Mouse (Mus musculus) hindbrain, embryonic 10.5 days (tissue): Measurements from ENCODE around the gene Wdr46. TPM values are rescaled to one million over a fixed set of nuclear protein-coding genes. Genes with fewer than 3 reads are reported as not detected.
A peak's percentile ranks its signal among the peaks of the same experiment; 100 is the strongest.
"Not testable (repeated sequence)": the region's sequence is repeated elsewhere in the genome, so short reads cannot be mapped to it uniquely, and the experiment has no call there.

ENCODE experiments used
- DNase-seq: peaks from one replicate; pipeline ENCODE4 v3.0.0-alpha.2; 2017; ENCODE audit warnings: low spot score
- H3K27ac ChIP-seq: fragments of 300-500 bp; sonication (generic); 2 replicates; pipeline ENCODE4 v1.5.1; 2016; ENCODE audit warnings: mild to moderate bottlenecking, moderate library complexity
- H3K27me3 ChIP-seq: fragments of 300-500 bp; sonication (generic); 2 replicates; pipeline ENCODE4 v1.6.1; 2016; ENCODE audit warnings: mild to moderate bottlenecking; ENCODE audit not compliant: poor library complexity, insufficient read depth, severe bottlenecking
- H3K36me3 ChIP-seq: fragments of 300-500 bp; sonication (generic); 2 replicates; pipeline ENCODE4 v1.6.1; 2016; ENCODE audit warnings: mild to moderate bottlenecking, moderate library complexity
- H3K4me1 ChIP-seq: fragments of 300-500 bp; sonication (generic); replicated peaks from 2 replicates; pipeline ENCODE4 v1.6.1; 2016; ENCODE audit warnings: mild to moderate bottlenecking
- H3K4me3 ChIP-seq: fragments of 300-500 bp; sonication (generic); 2 replicates; pipeline ENCODE4 v1.5.1; 2016; ENCODE audit warnings: mild to moderate bottlenecking, moderate library complexity
- H3K9me3 ChIP-seq: fragments of 300-500 bp; sonication (generic); 2 replicates; pipeline ENCODE4 v1.6.1; 2016; ENCODE audit warnings: mild to moderate bottlenecking, moderate library complexity
- WGBS: fragments of 180-500 bp; shearing (Covaris S2); methylation state at CpG from one replicate; pipeline ENCODE4 v1.1.7; 2016; 5-methylcytosine and 5-hydroxymethylcytosine counted together
- polyA plus RNA-seq: library from polyadenylated mRNA; unstranded; fragments of >200 nt; fragmentation: Nextera tagmentation; extraction: Ambion mirVana; gene quantifications from 2 replicates; pipeline ENCODE4 v1.2.1, GENCODE M21; 2016

Gene Wdr46
- polyA plus RNA-seq, 1 experiment from 2014 or later = 47.0 TPM

DNA sequence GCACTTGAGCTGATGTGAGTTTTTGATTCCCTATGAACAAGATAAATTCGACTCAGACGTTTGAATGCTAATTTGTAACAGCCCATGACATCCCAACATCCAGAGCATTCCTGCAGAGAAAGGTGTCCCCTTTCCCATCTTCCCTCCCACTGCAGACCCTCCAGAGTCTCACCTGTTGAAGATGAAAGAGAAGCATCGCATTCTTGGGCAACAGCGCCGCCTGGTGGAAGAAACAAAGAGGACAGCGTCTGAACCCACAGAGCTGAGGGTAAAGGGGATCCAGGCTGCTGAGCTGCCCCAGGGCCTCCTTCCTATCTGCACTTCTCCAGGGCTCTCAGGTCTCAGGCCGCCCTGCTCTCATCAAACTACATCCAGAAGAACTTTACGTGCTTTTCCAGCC lies 41.7 kb downstream of the Wdr46 start:
- H3K27ac ChIP-seq = not testable (repeated sequence)
- peak overlapping the region; percentile 61 for H3K4me3 ChIP-seq

DNA sequence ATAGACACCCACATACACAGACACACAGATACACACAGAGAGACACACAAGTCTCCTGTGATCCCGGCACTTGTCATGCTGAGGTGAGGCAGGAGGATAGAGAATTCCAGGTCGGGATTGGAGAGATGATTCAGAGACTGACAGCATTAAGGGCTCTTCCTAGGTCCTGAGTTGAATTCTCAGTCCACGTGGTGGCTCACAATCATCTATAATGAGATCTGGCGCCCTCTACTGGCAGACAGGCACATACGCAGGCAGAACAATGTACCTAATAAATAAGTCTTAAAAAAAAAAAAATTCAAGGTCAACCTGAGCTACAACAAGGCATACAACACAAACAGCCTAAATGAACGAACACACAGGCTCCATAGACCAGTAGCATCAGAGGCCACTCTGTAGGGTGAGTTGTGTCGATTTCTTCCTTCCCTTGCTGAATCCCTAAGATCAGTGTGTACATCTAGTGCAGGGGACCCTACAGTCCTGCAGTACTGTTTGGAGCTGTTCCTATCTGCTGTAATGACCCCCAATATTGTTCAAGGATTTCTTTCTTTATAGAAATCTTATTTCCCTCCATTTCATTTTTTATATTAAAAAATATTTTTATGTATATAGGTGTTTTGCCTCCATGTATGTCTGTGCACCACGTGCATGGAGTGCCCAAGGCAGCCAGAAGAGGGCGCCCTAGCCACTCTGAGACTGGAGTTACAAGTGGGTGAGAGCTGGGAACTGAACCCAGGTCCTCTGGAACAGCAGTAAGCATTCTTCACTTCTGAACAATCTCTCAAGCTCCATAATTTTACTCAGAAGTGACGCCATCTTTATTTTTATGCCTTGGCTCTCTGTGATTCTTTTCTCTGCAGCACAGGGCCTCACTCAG lies 51.6 kb downstream of the Wdr46 start:
- Histone ChIP-seq H3K4me1 (no peaks in the 10 kb centered on the region), H3K27me3 (peaks cover 6% of the 10 kb centered on the region), H3K27ac (no peak overlapping the region), H3K4me3 (no peak overlapping the region), H3K36me3 (no peaks in the 10 kb centered on the region), H3K9me3 (no peaks in the 10 kb centered on the region)
- 32% methylated on average over 10 of the region's 10 CpGs for WGBS
- peak; percentile 65 for DNase-seq

More for the DNA sequence above, 41.7 kb downstream of the Wdr46 start:
- Histone ChIP-seq H3K4me1 (peaks cover 29% of the 10 kb centered on the region), H3K27me3 (peaks cover 37% of the 10 kb centered on the region)
- 11% methylated on average over 8 of the region's 8 CpGs for WGBS
- peak; percentile 58 for DNase-seq
- H3K36me3 ChIP-seq, H3K9me3 ChIP-seq: not testable (repeated sequence)

- H3K27ac ChIP-seq = no peak overlapping the region
- WGBS = 90% methylated on average over 8 of the region's 8 CpGs
- H3K27me3 ChIP-seq = peaks cover 31% of the 10 kb centered on the region
- peaks cover 10% of the 10 kb centered on the region for H3K4me1 ChIP-seq
- DNase-seq = no peak
- H3K9me3 ChIP-seq = no peaks in the 10 kb centered on the region
- H3K4me3 ChIP-seq = no peak overlapping the region
- H3K36me3 ChIP-seq = no peaks in the 10 kb centered on the region
These were observed 54.5 kb downstream of the Wdr46 start for GRCm38 (mm10) chr17:33994959-33995358.

GRCm38 (mm10) chr17:33995651-33996050 lies 55.2 kb downstream of the Wdr46 start:
- 73% methylated on average over 3 of the region's 3 CpGs for WGBS

GRCm38 (mm10) chr17:33997025-33997424 lies 56.6 kb downstream of the Wdr46 start:
- not testable (repeated sequence) for H3K36me3 ChIP-seq, H3K4me3 ChIP-seq, H3K27ac ChIP-seq, H3K9me3 ChIP-seq, DNase-seq
- peaks cover 17% of the 10 kb centered on the region for H3K4me1 ChIP-seq
- 91% methylated on average over 2 of the region's 2 CpGs for WGBS
- peaks cover 52% of the 10 kb centered on the region for H3K27me3 ChIP-seq

More at GRCm38 (mm10) chr17:33995651-33996050, 55.2 kb downstream of the Wdr46 start:
- Histone ChIP-seq H3K27ac (no peak overlapping the region), H3K4me1 (peaks cover 17% of the 10 kb centered on the region), H3K27me3 (peaks cover 38% of the 10 kb centered on the region), H3K36me3 (no peaks in the 10 kb centered on the region), H3K9me3 (no peaks in the 10 kb centered on the region), H3K4me3 (no peak overlapping the region)
- DNase-seq = no peak

DNA sequence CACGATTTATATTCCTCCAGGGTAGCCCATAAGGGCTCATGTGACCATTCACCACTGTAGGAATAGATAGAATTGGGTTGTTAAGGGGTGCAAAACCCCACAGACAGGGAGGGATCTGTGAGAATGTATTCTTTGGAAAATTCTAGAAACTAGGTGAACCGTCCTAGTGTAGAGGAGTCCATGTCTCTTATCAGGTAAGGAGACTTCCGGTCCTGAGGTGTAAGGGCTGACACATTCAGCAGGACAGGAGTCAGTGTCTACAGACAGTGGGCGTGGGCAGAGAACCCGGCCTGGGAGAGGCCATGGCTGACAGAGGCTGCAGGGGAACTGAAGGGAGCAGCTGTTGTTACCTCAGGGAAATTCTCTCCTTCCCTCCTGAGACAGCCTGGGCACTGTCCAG lies 58.2 kb downstream of the Wdr46 start:
- not testable (repeated sequence) for H3K36me3 ChIP-seq, H3K4me3 ChIP-seq, H3K9me3 ChIP-seq, DNase-seq, H3K27ac ChIP-seq
- peaks cover 57% of the 10 kb centered on the region for H3K27me3 ChIP-seq
- 57% methylated on average over 5 of the region's 5 CpGs for WGBS
- peaks cover 18% of the 10 kb centered on the region for H3K4me1 ChIP-seq

Other genes with a start within 250 kb of the Wdr46 start
- gene March2, start 222.0 kb upstream of the Wdr46 start, polyA plus RNA-seq = 36.7 and 45.4 TPM in 2 replicates
- 367 and 495 TPM in 2 replicates for gene Rab11b, start 180.1 kb upstream of the Wdr46 start, polyA plus RNA-seq
- gene Angptl4, start 158.8 kb upstream of the Wdr46 start, polyA plus RNA-seq = 23.4 and 25.9 TPM in 2 replicates
- 26.2 and 28.5 TPM in 2 replicates for gene Kank3, start 130.1 kb upstream of the Wdr46 start, polyA plus RNA-seq
- gene Rps28, start 116.1 kb upstream of the Wdr46 start, polyA plus RNA-seq = 712 and 835 TPM in 2 replicates
- gene Ndufa7, start 116.1 kb upstream of the Wdr46 start, polyA plus RNA-seq = 517 and 544 TPM in 2 replicates
- gene Cd320, start 97.6 kb upstream of the Wdr46 start, polyA plus RNA-seq = 87.7 and 91.8 TPM in 2 replicates
- not detected in 2 replicates for gene Gm7029, start 66.8 kb upstream of the Wdr46 start, polyA plus RNA-seq
- 6.3 and 7.1 TPM in 2 replicates for gene Kifc1, start 50.0 kb upstream of the Wdr46 start, polyA plus RNA-seq
- 0.34 and 0.41 TPM in 2 replicates for gene Platr17, start 35.5 kb upstream of the Wdr46 start, polyA plus RNA-seq
- 73.1 and 82.8 TPM in 2 replicates for gene Daxx, start 31.2 kb upstream of the Wdr46 start, polyA plus RNA-seq
- 14.5 and 17.2 TPM in 2 replicates for gene Tapbp, start 24.8 kb upstream of the Wdr46 start, polyA plus RNA-seq
- gene Zbtb22, start 24.8 kb upstream of the Wdr46 start, polyA plus RNA-seq = 23.0 and 24.0 TPM in 2 replicates
- 45.2 and 55.7 TPM in 2 replicates for gene Rgl2, start 11.1 kb upstream of the Wdr46 start, polyA plus RNA-seq
- gene Pfdn6, start 317 bp upstream of the Wdr46 start, polyA plus RNA-seq = 228 TPM in 2 replicates
- 4.3 and 6.5 TPM in 2 replicates for gene B3galt4, start 10.8 kb downstream of the Wdr46 start, polyA plus RNA-seq
- gene Vps52, start 15.2 kb downstream of the Wdr46 start, polyA plus RNA-seq = 55.0 and 63.9 TPM in 2 replicates
- gene Rps18, start 15.3 kb downstream of the Wdr46 start, polyA plus RNA-seq = 1,286 and 1,579 TPM in 2 replicates
- gene H2-K1, start 59.7 kb downstream of the Wdr46 start, polyA plus RNA-seq = 27.1 and 30.9 TPM in 2 replicates
- gene Ring1, start 84.0 kb downstream of the Wdr46 start, polyA plus RNA-seq = 12.3 and 17.3 TPM in 2 replicates
- gene H2-Ke6, start 87.4 kb downstream of the Wdr46 start, polyA plus RNA-seq = 65.5 and 73.0 TPM in 2 replicates
- gene Slc39a7, start 91.0 kb downstream of the Wdr46 start, polyA plus RNA-seq = 188 and 197 TPM in 2 replicates
- gene Rxrb, start 91.2 kb downstream of the Wdr46 start, polyA plus RNA-seq = 49.1 and 56.4 TPM in 2 replicates
- 0.99 and 1.7 TPM in 2 replicates for gene Col11a2, start 98.8 kb downstream of the Wdr46 start, polyA plus RNA-seq
- gene H2-Oa, start 151.7 kb downstream of the Wdr46 start, polyA plus RNA-seq = 0.80 and 0.82 TPM in 2 replicates
- gene H2-DMa, start 178.9 kb downstream of the Wdr46 start, polyA plus RNA-seq = 5.8 and 7.7 TPM in 2 replicates
- 131 and 135 TPM in 2 replicates for gene Brd2, start 182.0 kb downstream of the Wdr46 start, polyA plus RNA-seq
- gene H2-DMb2, start 202.6 kb downstream of the Wdr46 start, polyA plus RNA-seq = 0.11 and 0.24 TPM in 2 replicates
- 0.30 and 0.98 TPM in 2 replicates for gene H2-DMb1, start 212.4 kb downstream of the Wdr46 start, polyA plus RNA-seq
- gene Tap1, start 246.9 kb downstream of the Wdr46 start, polyA plus RNA-seq = 1.7 TPM in 2 replicates
- 0.66 and 0.97 TPM in 2 replicates for gene Psmb9, start 247.1 kb downstream of the Wdr46 start, polyA plus RNA-seq